Mouse (Mus musculus): ENCODE data around the gene Slc39a8. TPM values are rescaled to one million over a fixed set of nuclear protein-coding genes. Genes with fewer than 3 reads are reported as not detected.

Gene Slc39a8
- total and polyA plus RNA-seq, 2 experiments from 2014 or later, result 11.9 to 16.3 TPM

GRCm38 (mm10) chr3:135859431-135859830, 34.4 kb downstream of the Slc39a8 start:
- 75% methylated on average over 5 of the region's 5 CpGs for WGBS
- H3K4me3 ChIP-seq (ENCODE audit: low read depth, low read length), result no peak overlapping the region
- no peaks in the 10 kb centered on the region for H3K4me1 ChIP-seq (ENCODE audit: insufficient read depth)
- H3K27ac ChIP-seq (ENCODE audit: low read depth, low read length), result no peak overlapping the region
- peak; percentile 25; the same call in 1 of the 2 replicates for ATAC-seq
- no peaks in the 10 kb centered on the region for H3K36me3 ChIP-seq (ENCODE audit: insufficient read depth)
- H3K9ac ChIP-seq, result no peak overlapping the region
- H3K27me3 ChIP-seq (ENCODE audit: insufficient read depth, low read length), result no peaks in the 10 kb centered on the region
- no peak overlapping the region for H3K4me2 ChIP-seq (ENCODE audit: low read depth)
- H3K9me3 ChIP-seq (ENCODE audit: low read length), result no peaks in the 10 kb centered on the region
- TF ChIP-seq CTCF (IDR thresholded peaks at IDR 0.05; ENCODE audit: low read depth), result no peak
- no peak for DNase-seq

DNA sequence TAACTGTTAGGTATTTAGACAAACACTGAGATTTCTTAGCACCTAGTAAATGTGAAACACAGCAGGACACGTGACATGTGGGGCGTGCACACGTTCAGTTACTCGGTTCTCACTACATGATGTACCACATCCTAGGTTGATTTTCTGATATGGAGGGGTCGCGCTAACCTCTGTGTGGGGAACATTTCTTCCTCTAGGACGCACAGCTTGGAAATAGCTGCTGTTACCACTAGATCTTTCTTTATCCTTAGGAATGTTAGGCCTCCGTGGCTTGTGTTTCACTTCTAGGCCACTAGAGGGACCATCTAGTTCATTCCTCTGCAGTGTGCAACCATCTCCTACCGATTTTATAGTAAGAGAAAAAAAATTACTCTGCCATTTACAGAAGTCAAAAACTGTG, 37.7 kb downstream of the Slc39a8 start:
- 51% methylated on average over 9 of the region's 9 CpGs for WGBS
- H3K36me3 ChIP-seq (ENCODE audit: insufficient read depth), result no peaks in the 10 kb centered on the region
- TF ChIP-seq CTCF (IDR thresholded peaks at IDR 0.05; ENCODE audit: low read depth), result peak; percentile 81

GRCm38 (mm10) chr3:135869041-135869440, 44.0 kb downstream of the Slc39a8 start:
- Histone ChIP-seq H3K9me3 (ENCODE audit: low read length) (no peaks in the 10 kb centered on the region), H3K4me2 (ENCODE audit: low read depth) (no peak overlapping the region), H3K36me3 (ENCODE audit: insufficient read depth) (no peaks in the 10 kb centered on the region), H3K27ac (ENCODE audit: low read depth, low read length) (no peak overlapping the region), H3K27me3 (ENCODE audit: insufficient read depth, low read length) (no peaks in the 10 kb centered on the region), H3K4me3 (ENCODE audit: low read depth, low read length) (no peak overlapping the region), H3K4me1 (ENCODE audit: insufficient read depth) (no peaks in the 10 kb centered on the region), H3K9ac (no peak overlapping the region)
- WGBS, result 61% methylated on average over 4 of the region's 4 CpGs
- no peak for TF ChIP-seq CTCF (IDR thresholded peaks at IDR 0.05; ENCODE audit: low read depth)
- no peak for DNase-seq
- no peak for ATAC-seq

More for the DNA sequence above, 37.7 kb downstream of the Slc39a8 start:
- Histone ChIP-seq H3K4me1 (ENCODE audit: insufficient read depth) (no peaks in the 10 kb centered on the region), H3K4me2 (ENCODE audit: low read depth) (no peak overlapping the region), H3K9me3 (ENCODE audit: low read length) (no peaks in the 10 kb centered on the region), H3K9ac (no peak overlapping the region), H3K4me3 (ENCODE audit: low read depth, low read length) (no peak overlapping the region), H3K27ac (ENCODE audit: low read depth, low read length) (no peak overlapping the region), H3K27me3 (ENCODE audit: insufficient read depth, low read length) (no peaks in the 10 kb centered on the region)
- peak; percentile 83 for DNase-seq
- peak; percentile 91 for ATAC-seq

GRCm38 (mm10) chr3:135872325-135872724, 47.2 kb downstream of the Slc39a8 start:
- DNase-seq (no peak), ATAC-seq (no peak)
- no peaks in the 10 kb centered on the region for H3K27me3 ChIP-seq (ENCODE audit: insufficient read depth, low read length)
- 88% methylated on average over 5 of the region's 5 CpGs for WGBS
- no peak overlapping the region for H3K27ac ChIP-seq (ENCODE audit: low read depth, low read length)
- H3K36me3 ChIP-seq (ENCODE audit: insufficient read depth), result no peaks in the 10 kb centered on the region
- H3K4me2 ChIP-seq (ENCODE audit: low read depth), result no peak overlapping the region
- no peaks in the 10 kb centered on the region for H3K4me1 ChIP-seq (ENCODE audit: insufficient read depth)
- no peak for TF ChIP-seq CTCF (IDR thresholded peaks at IDR 0.05; ENCODE audit: low read depth)
- no peak overlapping the region for H3K9ac ChIP-seq
- H3K4me3 ChIP-seq (ENCODE audit: low read depth, low read length), result no peak overlapping the region
- H3K9me3 ChIP-seq (ENCODE audit: low read length), result no peaks in the 10 kb centered on the region

- no peak for TF ChIP-seq CTCF (IDR thresholded peaks at IDR 0.05; ENCODE audit: low read depth)
- Histone ChIP-seq H3K9me3 (ENCODE audit: low read length) (no peaks in the 10 kb centered on the region), H3K4me2 (ENCODE audit: low read depth) (no peak overlapping the region), H3K36me3 (ENCODE audit: insufficient read depth) (no peaks in the 10 kb centered on the region), H3K9ac (no peak overlapping the region), H3K27ac (ENCODE audit: low read depth, low read length) (no peak overlapping the region), H3K27me3 (ENCODE audit: insufficient read depth, low read length) (no peaks in the 10 kb centered on the region), H3K4me3 (ENCODE audit: low read depth, low read length) (no peak overlapping the region), H3K4me1 (ENCODE audit: insufficient read depth) (no peaks in the 10 kb centered on the region)
- no peak for ATAC-seq
- WGBS, result 66% methylated on average over 3 of the region's 3 CpGs
- DNase-seq, result no peak
Measured at GRCm38 (mm10) chr3:135873596-135873995, 48.5 kb downstream of the Slc39a8 start.

DNA sequence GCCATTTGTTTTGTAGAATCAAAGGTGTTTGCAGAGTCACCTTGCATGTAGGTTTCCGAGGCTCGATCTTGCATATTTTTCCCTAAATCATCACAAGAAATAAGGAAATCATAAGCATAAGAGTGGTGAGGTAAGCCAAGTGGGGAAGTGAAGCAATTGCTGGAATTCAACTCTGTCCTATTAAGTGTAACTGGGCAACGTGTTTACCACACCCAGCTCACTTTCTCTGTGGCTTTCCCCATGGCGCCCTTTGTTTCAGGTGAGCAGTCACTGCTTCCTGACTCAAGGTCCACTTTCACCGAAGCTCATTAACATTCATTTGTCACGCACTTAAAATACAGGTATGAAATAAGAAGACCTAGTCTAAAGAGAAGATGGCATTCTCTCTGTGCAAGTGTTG, 53.0 kb downstream of the Slc39a8 start:
- Histone ChIP-seq H3K4me2 (ENCODE audit: low read depth) (no peak overlapping the region), H3K36me3 (ENCODE audit: insufficient read depth) (no peaks in the 10 kb centered on the region), H3K4me3 (ENCODE audit: low read depth, low read length) (no peak overlapping the region), H3K27me3 (ENCODE audit: insufficient read depth, low read length) (no peaks in the 10 kb centered on the region), H3K27ac (ENCODE audit: low read depth, low read length) (no peak overlapping the region), H3K9ac (no peak overlapping the region), H3K4me1 (ENCODE audit: insufficient read depth) (no peaks in the 10 kb centered on the region), H3K9me3 (ENCODE audit: low read length) (no peaks in the 10 kb centered on the region)
- ATAC-seq, result no peak
- DNase-seq, result no peak
- no peak for TF ChIP-seq CTCF (IDR thresholded peaks at IDR 0.05; ENCODE audit: low read depth)
- 93% methylated on average over 6 of the region's 6 CpGs for WGBS

- 0 out of 2 replicates have a peak overlapping the region, but pooled peaks have one; percentile 9 for H3K4me3 ChIP-seq (ENCODE audit: low read depth, low read length)
- H3K4me1 ChIP-seq (ENCODE audit: insufficient read depth), result peaks cover 6% of the 10 kb centered on the region; the same call in 1 of the 2 replicates
- 0 out of 2 replicates have a peak overlapping the region, but pooled peaks have one; percentile 25 for H3K4me2 ChIP-seq (ENCODE audit: low read depth)
- 64% methylated on average over 12 of the region's 12 CpGs for WGBS
- no peak overlapping the region for H3K27ac ChIP-seq (ENCODE audit: low read depth, low read length)
- H3K36me3 ChIP-seq (ENCODE audit: insufficient read depth), result no peaks in the 10 kb centered on the region
- TF ChIP-seq CTCF (IDR thresholded peaks at IDR 0.05; ENCODE audit: low read depth), result no peak
- peak; percentile 47 for ATAC-seq
- H3K9me3 ChIP-seq (ENCODE audit: low read length), result no peaks in the 10 kb centered on the region
- no peak overlapping the region for H3K9ac ChIP-seq
- DNase-seq, result no peak
- H3K27me3 ChIP-seq (ENCODE audit: insufficient read depth, low read length), result no peaks in the 10 kb centered on the region
Measured at GRCm38 (mm10) chr3:135885927-135886658, 61.0 kb downstream of the Slc39a8 start.
